Mouse (Mus musculus): ENCODE data around the gene Kxd1. TPM values are rescaled to one million over a fixed set of nuclear protein-coding genes. Genes with fewer than 3 reads are reported as not detected.
A peak's percentile ranks its signal among the peaks of the same experiment; 100 is the strongest.

Kxd1 gene
- polyA plus RNA-seq, 1 experiment from 2014 or later = 28.9 TPM

- 0 out of 2 replicates have a peak overlapping the region, but pooled peaks have one; percentile 32 for H3K4me3 ChIP-seq (replicated peaks)
- peaks cover 22% of the 10 kb centered on the region for H3K36me3 ChIP-seq (replicated peaks)
- WGBS (ENCODE audit: insufficient replicate concordance) = 14% methylated on average over 46 of the region's 46 CpGs
- peaks cover 59% of the 10 kb centered on the region for H3K27me3 ChIP-seq
- H3K4me1 ChIP-seq (replicated peaks) = peaks cover 93% of the 10 kb centered on the region
- no peak overlapping the region for H3K9ac ChIP-seq
- no peak for ATAC-seq (ENCODE audit: insufficient read depth)
- H3K4me2 ChIP-seq = peak overlapping the region; percentile 77
- H3K27ac ChIP-seq (replicated peaks) = no peak overlapping the region
- H3K9me3 ChIP-seq (replicated peaks) = no peaks in the 10 kb centered on the region
These were observed 24.6 kb downstream of the Kxd1 start for GRCm38 (mm10) chr8:70503062-70503750.

- WGBS (ENCODE audit: insufficient replicate concordance) = 28% methylated on average over 12 of the region's 12 CpGs
- Histone ChIP-seq H3K27ac (replicated peaks) (0 out of 2 replicates have a peak overlapping the region, but pooled peaks have one; percentile 29), H3K4me3 (replicated peaks) (peak overlapping the region; percentile 32), H3K27me3 (peaks cover 66% of the 10 kb centered on the region), H3K36me3 (replicated peaks) (peaks cover 16% of the 10 kb centered on the region), H3K4me1 (replicated peaks) (peaks cover 87% of the 10 kb centered on the region), H3K4me2 (peak overlapping the region; percentile 77), H3K9me3 (replicated peaks) (no peaks in the 10 kb centered on the region), H3K9ac (peak overlapping the region; percentile 51)
- ATAC-seq (ENCODE audit: insufficient read depth) = no peak
These were observed 25.2 kb downstream of the Kxd1 start for GRCm38 (mm10) chr8:70502540-70502939.

GRCm38 (mm10) chr8:70501820-70502529 lies 25.8 kb downstream of the Kxd1 start:
- Histone ChIP-seq H3K4me1 (replicated peaks) (peaks cover 81% of the 10 kb centered on the region), H3K36me3 (replicated peaks) (peaks cover 11% of the 10 kb centered on the region), H3K4me3 (replicated peaks) (peak overlapping the region; percentile 32), H3K27ac (replicated peaks) (0 out of 2 replicates have a peak overlapping the region, but pooled peaks have one; percentile 29), H3K9ac (peak overlapping the region; percentile 51), H3K27me3 (peaks cover 71% of the 10 kb centered on the region), H3K4me2 (peak overlapping the region; percentile 77), H3K9me3 (replicated peaks) (no peaks in the 10 kb centered on the region)
- no peak for ATAC-seq (ENCODE audit: insufficient read depth)
- 11% methylated on average over 23 of the region's 23 CpGs for WGBS (ENCODE audit: insufficient replicate concordance)

GRCm38 (mm10) chr8:70500386-70501301 lies 27.1 kb downstream of the Kxd1 start:
- Histone ChIP-seq H3K27me3 (peaks cover 85% of the 10 kb centered on the region), H3K9me3 (replicated peaks) (no peaks in the 10 kb centered on the region), H3K4me2 (peak overlapping the region; percentile 77), H3K4me1 (replicated peaks) (peaks cover 70% of the 10 kb centered on the region), H3K27ac (replicated peaks) (peak overlapping the region; percentile 72), H3K4me3 (replicated peaks) (peak overlapping the region; percentile 49), H3K36me3 (replicated peaks) (peaks cover 8% of the 10 kb centered on the region; the same call in 1 of the 2 replicates), H3K9ac (peak overlapping the region; percentile 25; the same call in 1 of the 2 replicates)
- ATAC-seq (ENCODE audit: insufficient read depth) = peak; percentile 78
- 3% methylated on average over 39 of the region's 39 CpGs for WGBS (ENCODE audit: insufficient replicate concordance)

GRCm38 (mm10) chr8:70495771-70496062 lies 32.0 kb downstream of the Kxd1 start:
- Histone ChIP-seq H3K4me2 (no peak overlapping the region), H3K27me3 (peaks cover 100% of the 10 kb centered on the region), H3K27ac (replicated peaks) (no peak overlapping the region), H3K4me1 (replicated peaks) (peaks cover 35% of the 10 kb centered on the region), H3K4me3 (replicated peaks) (no peak overlapping the region), H3K9me3 (replicated peaks) (no peaks in the 10 kb centered on the region), H3K36me3 (replicated peaks) (no peaks in the 10 kb centered on the region), H3K9ac (no peak overlapping the region)
- no peak for ATAC-seq (ENCODE audit: insufficient read depth)
- WGBS (ENCODE audit: insufficient replicate concordance) = 9% methylated on average over 12 of the region's 12 CpGs

GRCm38 (mm10) chr8:70495001-70495770 lies 32.6 kb downstream of the Kxd1 start:
- no peak for ATAC-seq (ENCODE audit: insufficient read depth)
- 7% methylated on average over 21 of the region's 21 CpGs for WGBS (ENCODE audit: insufficient replicate concordance)
- Histone ChIP-seq H3K27me3 (peaks cover 100% of the 10 kb centered on the region), H3K4me1 (replicated peaks) (peaks cover 29% of the 10 kb centered on the region), H3K9me3 (replicated peaks) (no peaks in the 10 kb centered on the region), H3K4me3 (replicated peaks) (no peak overlapping the region), H3K27ac (replicated peaks) (no peak overlapping the region), H3K36me3 (replicated peaks) (no peaks in the 10 kb centered on the region), H3K4me2 (no peak overlapping the region), H3K9ac (no peak overlapping the region)

- no peak overlapping the region for H3K4me2 ChIP-seq
- H3K36me3 ChIP-seq (replicated peaks) = no peaks in the 10 kb centered on the region
- H3K27me3 ChIP-seq = peaks cover 100% of the 10 kb centered on the region
- H3K9me3 ChIP-seq (replicated peaks) = no peaks in the 10 kb centered on the region
- ATAC-seq (ENCODE audit: insufficient read depth) = no peak
- H3K4me1 ChIP-seq (replicated peaks) = peaks cover 25% of the 10 kb centered on the region
- H3K27ac ChIP-seq (replicated peaks) = no peak overlapping the region
- no peak overlapping the region for H3K9ac ChIP-seq
- 6% methylated on average over 28 of the region's 28 CpGs for WGBS (ENCODE audit: insufficient replicate concordance)
- H3K4me3 ChIP-seq (replicated peaks) = no peak overlapping the region
These were observed 33.3 kb downstream of the Kxd1 start for GRCm38 (mm10) chr8:70494416-70494945.

GRCm38 (mm10) chr8:70493692-70494415 lies 33.9 kb downstream of the Kxd1 start:
- no peak overlapping the region for H3K9ac ChIP-seq
- no peak overlapping the region for H3K27ac ChIP-seq (replicated peaks)
- no peak overlapping the region; the same call in 1 of the 2 replicates for H3K4me3 ChIP-seq (replicated peaks)
- no peaks in the 10 kb centered on the region for H3K9me3 ChIP-seq (replicated peaks)
- peaks cover 100% of the 10 kb centered on the region for H3K27me3 ChIP-seq
- no peak for ATAC-seq (ENCODE audit: insufficient read depth)
- no peaks in the 10 kb centered on the region for H3K36me3 ChIP-seq (replicated peaks)
- no peak overlapping the region; the same call in 1 of the 2 replicates for H3K4me2 ChIP-seq
- peaks cover 24% of the 10 kb centered on the region for H3K4me1 ChIP-seq (replicated peaks)
- WGBS (ENCODE audit: insufficient replicate concordance) = 2% methylated on average over 47 of the region's 47 CpGs

- H3K4me1 ChIP-seq (replicated peaks) = peaks cover 29% of the 10 kb centered on the region
- ATAC-seq (ENCODE audit: insufficient read depth) = no peak
- WGBS (ENCODE audit: insufficient replicate concordance) = under 1% methylated on average over 77 of the region's 93 CpGs
- no peak within 1 kb of the TSS for H3K27ac ChIP-seq (replicated peaks)
- H3K27me3 ChIP-seq = peaks cover 100% of the 10 kb centered on the region
- H3K9me3 ChIP-seq (replicated peaks) = no peaks in the 10 kb centered on the region
- no peaks in the 10 kb centered on the region for H3K36me3 ChIP-seq (replicated peaks)
- H3K4me2 ChIP-seq = peak within 1 kb of the TSS; percentile 57
- peak within 1 kb of the TSS; percentile 35 for H3K4me3 ChIP-seq (replicated peaks)
- no peak within 1 kb of the TSS for H3K9ac ChIP-seq
These were observed 34.8 kb downstream of the Kxd1 start, which contains the start of gene Crlf1 for GRCm38 (mm10) chr8:70492664-70493640. Gene Crlf1 (plus strand): TSS chr8:70493158.

Data from liver, embryonic 15.5 days (tissue).